Mouse (Mus musculus) frontal cortex, postnatal 14 days (tissue): ENCODE results near the gene Tsc1.

Experiments used
- DNase-seq, 2 experiments: peaks; one replicate each; pipeline ENCODE4 v3.0.0; 2022; ENCODE audit warnings: low spot score in 2 of 2

Tsc1 gene

GRCm38 (mm10) chr2:28616358-28616757, 24.7 kb upstream of the Tsc1 start:
- no peak for DNase-seq

DNA sequence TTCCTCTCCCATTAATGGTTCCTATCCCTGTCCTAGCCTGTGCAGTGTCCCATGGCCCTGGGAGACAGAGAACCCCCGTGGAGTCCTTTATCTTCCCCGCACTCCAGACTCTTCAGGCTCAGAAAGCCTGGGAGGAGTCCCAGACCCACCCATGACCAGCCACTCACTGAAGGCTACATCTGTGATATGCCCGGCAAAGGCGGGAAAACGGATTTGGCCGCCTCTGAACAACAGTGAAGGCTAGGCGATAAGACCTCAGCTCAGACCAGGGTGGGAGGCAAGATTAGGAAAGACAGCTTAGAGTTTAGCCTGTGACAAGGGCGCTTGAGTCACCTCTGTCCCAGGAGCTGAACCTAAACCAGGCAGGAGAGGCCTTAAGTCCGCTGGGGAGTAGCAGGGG, 24.2 kb upstream of the Tsc1 start:
- DNase-seq, result no peak

- DNase-seq, result no peak
Measured at GRCm38 (mm10) chr2:28617498-28618486, 23.2 kb upstream of the Tsc1 start.

DNA sequence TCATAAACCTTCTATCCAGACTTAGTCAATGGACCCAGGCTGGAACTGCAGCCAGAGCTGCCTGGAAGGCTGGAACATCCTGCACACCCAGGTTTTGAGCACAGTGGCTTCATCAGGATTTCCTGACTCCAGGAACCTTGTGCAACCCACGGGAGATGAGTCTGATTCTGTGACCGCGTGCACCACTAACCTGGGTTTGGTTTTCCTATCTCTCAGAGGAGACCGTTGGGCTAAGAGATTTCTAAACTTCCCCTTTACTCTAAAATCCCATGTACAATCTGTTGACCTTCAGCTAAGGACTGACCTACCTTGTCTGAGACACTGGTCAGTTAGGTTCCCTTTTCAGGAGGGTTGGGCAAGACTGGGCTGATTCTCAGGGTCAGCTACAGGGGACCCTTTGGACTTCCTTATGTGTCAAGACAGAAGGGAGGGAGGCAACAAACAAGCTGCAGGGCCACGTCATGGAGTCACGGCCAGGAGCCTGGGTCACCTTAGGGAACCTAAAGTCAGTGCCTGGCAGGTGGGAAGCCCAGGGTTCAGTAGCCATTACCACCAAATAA, 22.2 kb upstream of the Tsc1 start:
- DNase-seq, result no peak

DNA sequence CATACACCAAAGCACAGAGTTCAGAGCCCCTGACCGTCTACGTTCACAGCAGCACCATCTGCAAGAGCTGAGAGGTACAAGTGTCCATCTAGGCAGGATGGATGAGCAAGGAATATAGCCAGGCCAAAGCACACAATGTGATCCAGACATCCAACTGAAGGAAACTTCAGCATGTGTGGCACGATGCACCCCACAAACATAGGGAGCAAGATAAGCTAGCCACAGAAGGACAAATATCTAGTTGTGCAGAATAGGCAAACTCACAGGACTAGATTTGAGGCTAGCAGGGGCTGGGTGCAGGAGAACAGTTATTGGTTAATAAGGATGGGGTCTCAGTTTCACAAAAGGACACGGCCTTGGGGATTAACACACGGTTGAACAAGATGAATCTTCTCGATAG, 21.7 kb upstream of the Tsc1 start:
- no peak for DNase-seq

DNA sequence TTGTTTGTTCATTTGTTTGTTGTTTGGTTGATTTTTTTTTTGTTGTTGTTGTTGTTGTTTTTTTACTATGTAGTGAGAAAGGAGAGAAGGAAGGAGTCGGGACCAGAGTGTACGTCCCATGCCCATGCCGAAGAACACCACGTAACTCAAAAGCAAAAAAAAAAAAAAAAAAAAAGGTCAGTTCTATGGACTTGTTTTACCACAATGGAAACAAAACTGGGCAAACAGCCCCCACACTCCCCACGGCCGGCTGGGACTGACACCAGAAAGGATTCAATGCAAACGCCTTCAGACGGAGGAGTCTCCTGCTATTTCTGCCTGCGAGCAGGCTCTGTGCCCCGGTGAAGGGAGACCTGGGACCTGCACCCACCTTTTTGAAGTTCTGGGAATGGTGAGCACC, 20.5 kb upstream of the Tsc1 start:
- DNase-seq, result no peak

- no peak for DNase-seq
Measured at GRCm38 (mm10) chr2:28621111-28621510, 19.9 kb upstream of the Tsc1 start.

- DNase-seq, result no peak
Measured at GRCm38 (mm10) chr2:28621664-28622171, 19.3 kb upstream of the Tsc1 start, which contains the start of gene Gfi1b. Gene Gfi1b, minus strand, starts transcription at chr2:28621982.

DNA sequence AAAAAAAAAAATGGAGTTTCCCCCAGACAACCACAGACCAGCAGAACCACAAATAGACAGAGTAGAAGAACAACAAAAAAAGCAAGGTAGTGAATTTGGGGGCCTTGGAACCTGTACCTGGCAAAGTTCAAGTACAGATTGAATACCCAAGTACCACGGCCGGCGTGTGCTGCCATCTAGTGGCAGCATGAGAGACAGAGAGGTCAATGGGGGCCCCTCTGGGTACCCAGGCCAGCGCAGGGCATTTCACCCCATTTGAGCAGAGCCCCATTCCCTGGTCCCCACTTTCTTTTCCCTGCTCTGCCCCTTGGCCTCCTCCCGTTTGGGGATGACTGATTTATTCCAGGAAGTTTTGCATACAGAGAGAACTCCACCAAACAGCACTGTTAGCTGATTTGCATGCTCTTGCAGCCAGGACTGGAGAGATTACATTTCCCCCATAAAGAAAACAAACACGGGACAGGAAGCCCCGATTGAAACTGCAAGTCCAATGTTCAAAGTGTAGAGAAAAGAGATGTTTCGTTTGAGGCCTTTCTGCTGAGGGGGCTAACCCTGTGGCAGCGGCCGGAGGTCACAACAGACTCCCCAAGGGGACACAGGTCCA, 18.4 kb upstream of the Tsc1 start:
- DNase-seq, result no peak

DNA sequence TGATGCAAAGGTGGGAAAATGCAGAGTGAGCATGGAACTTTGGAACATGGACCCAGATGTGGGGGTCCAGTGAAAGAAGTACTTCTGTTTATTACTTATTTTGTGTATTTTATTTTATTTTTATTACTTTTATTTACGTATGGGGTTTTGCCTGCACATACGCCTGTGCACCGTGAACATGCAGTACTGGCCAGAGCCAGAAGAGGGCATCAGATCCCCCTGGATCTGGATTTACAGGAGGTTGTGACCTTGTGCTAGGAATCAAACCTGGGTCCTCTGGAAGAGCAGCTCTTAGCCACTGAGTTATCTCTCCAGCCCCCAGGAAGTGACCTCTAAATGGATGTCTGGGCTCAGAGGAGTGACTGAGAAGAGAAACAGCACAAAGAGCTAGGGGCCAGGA, 16.2 kb upstream of the Tsc1 start:
- DNase-seq, result no peak

DNA sequence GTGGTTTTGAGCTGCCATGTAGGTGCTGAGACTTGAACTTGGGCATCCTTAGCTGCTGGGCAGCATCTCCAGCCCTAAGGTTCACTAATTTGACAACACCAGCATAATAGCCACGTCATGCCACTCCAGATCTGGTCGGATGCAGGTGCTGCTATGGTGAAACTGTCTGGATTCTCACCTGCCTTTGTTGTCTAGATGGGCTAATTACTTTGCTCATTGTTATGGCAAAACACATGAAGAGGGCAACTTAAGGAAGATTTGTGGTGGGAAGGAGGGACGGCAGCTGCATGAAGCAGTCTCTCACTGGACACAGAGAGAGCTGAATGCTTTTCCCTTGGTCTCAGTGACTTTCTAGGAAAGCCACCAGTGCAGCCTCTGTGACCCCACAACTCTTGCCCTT, 15.0 kb upstream of the Tsc1 start:
- DNase-seq, result no peak

GRCm38 (mm10) chr2:28628053-28628452, 13.0 kb upstream of the Tsc1 start:
- no peak for DNase-seq

GRCm38 (mm10) chr2:28629911-28630381, 11.1 kb upstream of the Tsc1 start:
- no peak for DNase-seq

DNA sequence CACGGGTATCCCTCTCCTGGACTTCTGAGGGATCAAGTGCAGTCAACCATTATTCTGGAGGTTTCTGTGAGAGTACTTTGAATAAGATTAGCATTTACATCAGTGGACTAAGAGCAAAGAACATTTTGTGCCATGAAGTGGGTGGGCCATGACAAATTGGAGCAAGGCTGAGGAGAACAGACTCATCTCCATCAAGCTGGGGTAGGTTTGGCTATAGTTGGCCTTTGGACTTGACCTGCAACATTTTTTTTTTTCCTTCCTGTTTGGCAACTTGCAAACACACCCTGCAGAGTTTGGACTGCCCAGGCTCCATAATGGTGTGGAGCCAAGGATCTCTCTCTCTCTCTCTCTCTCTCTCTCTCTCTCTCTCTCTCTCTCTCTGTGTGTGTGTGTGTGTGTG, 8.4 kb upstream of the Tsc1 start:
- DNase-seq, result no peak

DNA sequence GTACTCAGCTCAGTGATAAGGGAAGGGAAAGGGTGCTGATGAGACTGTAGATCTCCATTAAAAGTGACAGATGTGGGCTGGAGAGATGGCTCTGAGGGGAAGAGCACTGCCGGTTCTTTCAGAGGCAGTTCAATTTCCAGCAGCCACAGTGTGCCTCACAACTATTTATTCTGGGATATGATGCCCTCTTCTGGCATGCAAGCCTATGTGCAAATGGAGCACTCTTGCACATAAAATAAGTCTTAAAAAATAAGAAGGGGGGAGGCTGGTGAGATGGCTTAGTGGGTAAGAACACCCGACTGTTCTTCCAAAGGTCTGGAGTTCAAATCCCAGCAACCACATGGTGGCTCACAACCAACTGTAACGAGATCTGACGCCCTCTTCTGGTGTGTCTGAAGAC, 7.9 kb upstream of the Tsc1 start:
- DNase-seq, result no peak

DNA sequence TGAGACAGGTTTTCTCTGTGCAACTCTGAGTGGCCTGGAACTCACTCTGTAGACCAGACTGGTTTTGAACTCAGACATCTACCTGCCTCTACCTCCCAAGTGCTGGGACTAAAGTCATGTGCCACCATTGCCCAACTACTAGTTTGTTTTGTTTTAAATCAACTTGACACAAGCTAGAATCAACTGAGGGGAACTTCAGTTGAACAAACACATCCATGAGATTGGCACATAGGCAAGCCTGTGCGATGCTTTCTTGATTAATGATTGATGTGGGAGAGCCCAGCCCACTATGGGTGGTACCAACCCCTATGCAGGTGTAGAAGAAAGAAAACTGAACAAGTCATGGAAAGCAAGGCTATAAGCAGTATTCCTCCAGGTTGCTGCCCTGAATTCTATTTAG, 5.8 kb upstream of the Tsc1 start:
- no peak for DNase-seq

- DNase-seq, result no peak
Measured at GRCm38 (mm10) chr2:28637106-28637845, 3.8 kb upstream of the Tsc1 start.

- no peak for DNase-seq
Measured at GRCm38 (mm10) chr2:28638352-28638751, 2.7 kb upstream of the Tsc1 start.

DNA sequence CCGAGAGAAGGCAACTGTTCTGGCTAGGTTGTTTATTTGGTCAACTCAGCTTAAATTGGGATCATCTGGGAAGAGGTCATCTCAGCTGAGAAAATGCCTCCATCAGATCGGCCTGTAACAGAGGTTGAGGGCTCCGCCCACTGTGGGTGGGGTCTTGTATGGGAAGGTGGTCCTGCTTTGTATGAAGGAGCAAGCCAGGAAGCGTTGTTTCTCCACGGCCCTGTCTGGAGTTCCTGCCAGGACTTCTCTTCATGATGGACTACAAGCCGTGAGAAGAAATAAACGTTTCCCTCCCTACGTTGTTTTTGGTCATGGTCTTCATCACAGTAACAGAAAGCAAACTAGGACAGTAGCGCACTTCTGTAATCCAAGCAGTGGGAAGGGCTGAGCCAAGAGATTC, 2.1 kb upstream of the Tsc1 start:
- no peak for DNase-seq

- DNase-seq, result peak in 1 of 2 experiments; percentile 23
Measured at GRCm38 (mm10) chr2:28639794-28640193, 1.2 kb upstream of the Tsc1 start.

- DNase-seq, result no peak
Measured at GRCm38 (mm10) chr2:28641435-28641941, 460 bp downstream of the Tsc1 start.

DNA sequence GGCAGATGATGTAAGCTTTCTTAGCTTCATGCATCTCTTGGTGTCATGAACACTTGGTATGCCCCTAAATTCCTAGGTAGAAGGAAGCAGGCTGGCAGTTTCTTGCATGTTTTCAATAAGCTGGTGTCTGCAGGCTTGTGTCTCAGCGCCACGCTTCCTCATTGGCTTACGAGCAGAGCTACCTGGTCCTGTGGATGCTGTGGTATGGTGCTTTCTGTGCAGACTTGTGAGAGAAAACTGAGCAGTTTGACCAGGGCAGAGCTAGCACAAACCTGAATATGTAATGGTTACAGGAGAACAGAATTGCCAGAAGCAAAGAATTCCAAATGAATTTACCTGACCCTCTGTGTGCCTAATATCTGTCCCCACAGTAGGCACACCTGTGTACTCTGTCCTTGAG, 2.1 kb downstream of the Tsc1 start:
- no peak for DNase-seq
